Mouse (Mus musculus): ENCODE results near the gene Spint2. TPM values are rescaled to one million over a fixed set of nuclear protein-coding genes. Genes with fewer than 3 reads are reported as not detected.

Spint2 gene
- polyA plus RNA-seq, 1 experiment from 2014 or later = 496 TPM

DNA sequence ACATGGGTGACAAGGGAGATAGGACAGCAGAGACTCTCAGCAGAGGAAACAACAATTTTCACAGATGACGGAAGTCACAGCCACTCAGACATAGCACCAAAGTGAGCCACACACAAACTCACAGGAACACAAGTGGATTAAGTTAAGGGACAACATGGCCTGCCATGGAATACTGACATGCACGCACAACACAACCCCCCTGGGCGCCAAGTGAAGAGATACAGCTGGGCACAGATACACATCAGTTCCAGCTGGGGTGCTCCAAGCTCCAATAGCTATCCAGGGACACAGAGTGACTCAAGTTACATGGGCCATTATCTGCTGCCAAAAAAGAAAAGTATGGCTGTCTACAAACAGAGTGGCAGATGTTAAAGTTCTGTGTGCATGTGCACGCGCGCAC is 8.1 kb upstream of the Spint2 start:
- no peak for TF ChIP-seq CTCF (IDR thresholded peaks at IDR 0.05; ENCODE audit: low read depth)
- no peaks in the 10 kb centered on the region for H3K9me3 ChIP-seq (replicated peaks; ENCODE audit: low read length)
- H3K36me3 ChIP-seq (ENCODE audit: insufficient read depth, low read length) = no peaks in the 10 kb centered on the region
- H3K4me3 ChIP-seq (replicated peaks; ENCODE audit: low read depth, low read length) = peak overlapping the region; percentile 48
- peaks cover 26% of the 10 kb centered on the region for H3K4me1 ChIP-seq (replicated peaks; ENCODE audit: insufficient read depth, low read length)
- H3K27me3 ChIP-seq (ENCODE audit: insufficient read depth, low read length) = no peaks in the 10 kb centered on the region
- ATAC-seq (replicated peaks; ENCODE audit: low FRiP score, low read depth) = no peak
- H3K9ac ChIP-seq (ENCODE audit: low read depth, low read length) = no peak overlapping the region; the same call in 1 of the 2 replicates
- 52% methylated on average over 6 of the region's 6 CpGs for WGBS
- peak overlapping the region; percentile 75 for H3K27ac ChIP-seq
- DNase-seq (ENCODE audit: low spot score) = peak; percentile 76
- peak overlapping the region; percentile 88 for H3K4me2 ChIP-seq (ENCODE audit: low read length)

DNA sequence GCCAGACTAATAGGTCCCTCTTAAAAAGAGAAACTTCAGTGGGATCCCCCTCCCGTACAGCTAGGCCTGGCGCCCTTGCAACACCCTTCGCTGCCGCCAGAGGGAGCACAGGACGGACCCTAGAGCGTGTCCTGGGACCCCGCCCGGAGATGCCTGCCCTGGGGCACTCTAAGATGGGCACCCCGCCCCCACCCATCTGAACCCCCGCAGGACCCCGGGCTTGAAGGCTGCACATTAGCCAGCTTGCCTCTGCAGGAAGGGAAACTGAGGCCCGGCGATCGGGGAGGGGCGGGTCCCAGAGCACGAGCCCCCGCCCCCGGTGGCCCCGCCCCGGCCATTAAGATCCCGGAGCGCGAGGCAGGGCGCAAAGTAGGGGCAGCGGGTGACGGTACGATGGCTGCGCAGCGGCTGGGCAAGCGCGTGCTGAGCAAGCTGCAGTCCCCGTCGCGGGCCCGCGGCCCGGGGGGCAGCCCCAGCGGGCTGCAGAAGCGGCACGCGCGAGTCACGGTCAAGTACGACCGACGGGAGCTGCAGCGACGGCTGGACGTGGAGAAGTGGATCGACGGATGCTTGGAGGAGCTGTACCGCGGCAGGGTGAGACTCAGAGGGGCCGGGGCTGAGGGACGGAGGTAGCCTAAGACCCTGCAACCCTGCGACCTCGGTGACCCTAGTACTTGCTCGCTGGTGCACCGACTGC is 7.4 kb upstream of the Spint2 start, which contains the start of gene Ppp1r14a:
Gene Ppp1r14a (plus strand): TSS at position 367 of the 697 bp plus-strand sequence.
- Histone ChIP-seq H3K4me3 (replicated peaks; ENCODE audit: low read depth, low read length) (peak within 1 kb of the TSS; percentile 48), H3K27me3 (ENCODE audit: insufficient read depth, low read length) (no peaks in the 10 kb centered on the region), H3K4me2 (ENCODE audit: low read length) (peak within 1 kb of the TSS; percentile 88), H3K36me3 (ENCODE audit: insufficient read depth, low read length) (no peaks in the 10 kb centered on the region), H3K9ac (ENCODE audit: low read depth, low read length) (peak within 1 kb of the TSS; percentile 66), H3K9me3 (replicated peaks; ENCODE audit: low read length) (no peaks in the 10 kb centered on the region), H3K4me1 (replicated peaks; ENCODE audit: insufficient read depth, low read length) (peaks cover 26% of the 10 kb centered on the region), H3K27ac (peak within 1 kb of the TSS; percentile 75)
- DNase-seq (ENCODE audit: low spot score) (peak; percentile 79), ATAC-seq (replicated peaks; ENCODE audit: low FRiP score, low read depth) (peak; percentile 40)
- TF ChIP-seq CTCF (IDR thresholded peaks at IDR 0.05; ENCODE audit: low read depth) = peak; percentile 81
- WGBS = 1% methylated on average over 56 of the region's 59 CpGs

DNA sequence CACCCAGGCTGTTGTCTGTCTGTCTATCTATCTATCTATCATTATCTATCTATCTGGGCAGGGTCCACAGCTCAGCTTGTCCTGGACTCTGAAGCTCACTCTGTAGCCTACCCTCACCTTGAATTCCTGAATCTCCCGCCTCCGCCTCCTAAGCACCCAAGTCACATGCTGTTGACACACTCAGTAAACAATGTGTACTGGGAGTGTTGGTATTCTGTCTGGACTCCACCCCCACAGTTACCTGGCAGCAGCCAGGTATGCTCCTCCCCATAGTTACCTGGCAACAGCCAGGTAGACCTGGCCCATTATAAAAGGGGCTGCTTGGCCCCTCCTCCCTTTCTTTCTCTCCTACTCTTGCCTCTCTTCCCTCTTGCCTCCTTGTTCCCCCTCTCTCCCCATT is 6.4 kb upstream of the Spint2 start:
- 84% methylated on average over 2 of the region's 2 CpGs for WGBS
- Histone ChIP-seq H3K9ac (ENCODE audit: low read depth, low read length) (no peak overlapping the region), H3K9me3 (replicated peaks; ENCODE audit: low read length) (no peaks in the 10 kb centered on the region), H3K4me3 (replicated peaks; ENCODE audit: low read depth, low read length) (no peak overlapping the region), H3K27ac (no peak overlapping the region), H3K4me1 (replicated peaks; ENCODE audit: insufficient read depth, low read length) (peaks cover 22% of the 10 kb centered on the region), H3K36me3 (ENCODE audit: insufficient read depth, low read length) (no peaks in the 10 kb centered on the region), H3K27me3 (ENCODE audit: insufficient read depth, low read length) (no peaks in the 10 kb centered on the region; the same call in 1 of the 2 replicates), H3K4me2 (ENCODE audit: low read length) (no peak overlapping the region)
- no peak for ATAC-seq (replicated peaks; ENCODE audit: low FRiP score, low read depth)
- no peak for DNase-seq (ENCODE audit: low spot score)
- no peak for TF ChIP-seq CTCF (IDR thresholded peaks at IDR 0.05; ENCODE audit: low read depth)

DNA sequence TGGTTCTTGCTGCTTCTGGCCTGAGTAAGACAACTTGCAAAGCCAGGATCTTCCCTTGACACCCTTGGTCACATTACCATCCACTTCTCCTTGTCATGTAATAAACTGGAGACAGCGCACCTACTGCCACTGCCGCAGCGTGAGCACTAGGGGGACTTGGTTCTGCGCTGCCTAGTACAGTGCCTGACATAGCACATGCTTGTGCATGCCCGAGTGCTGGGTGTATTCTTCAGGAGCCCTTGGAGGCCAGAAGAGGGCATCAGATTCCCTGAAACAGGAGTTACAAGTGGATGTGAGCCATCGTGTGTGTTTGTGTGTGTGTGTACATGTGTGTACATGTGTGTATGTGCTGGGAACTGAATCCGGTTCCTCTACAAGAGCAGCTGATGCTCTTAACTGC is 5.8 kb upstream of the Spint2 start:
- Histone ChIP-seq H3K9ac (ENCODE audit: low read depth, low read length) (no peak overlapping the region), H3K4me1 (replicated peaks; ENCODE audit: insufficient read depth, low read length) (peaks cover 16% of the 10 kb centered on the region), H3K9me3 (replicated peaks; ENCODE audit: low read length) (no peaks in the 10 kb centered on the region), H3K27me3 (ENCODE audit: insufficient read depth, low read length) (no peaks in the 10 kb centered on the region; the same call in 1 of the 2 replicates), H3K27ac (no peak overlapping the region), H3K36me3 (ENCODE audit: insufficient read depth, low read length) (no peaks in the 10 kb centered on the region), H3K4me2 (ENCODE audit: low read length) (no peak overlapping the region), H3K4me3 (replicated peaks; ENCODE audit: low read depth, low read length) (no peak overlapping the region)
- TF ChIP-seq CTCF (IDR thresholded peaks at IDR 0.05; ENCODE audit: low read depth) = peak; percentile 16; the same call in 1 of the 2 replicates
- WGBS = 89% methylated on average over 7 of the region's 7 CpGs
- no peak for DNase-seq (ENCODE audit: low spot score)
- ATAC-seq (replicated peaks; ENCODE audit: low FRiP score, low read depth) = no peak

DNA sequence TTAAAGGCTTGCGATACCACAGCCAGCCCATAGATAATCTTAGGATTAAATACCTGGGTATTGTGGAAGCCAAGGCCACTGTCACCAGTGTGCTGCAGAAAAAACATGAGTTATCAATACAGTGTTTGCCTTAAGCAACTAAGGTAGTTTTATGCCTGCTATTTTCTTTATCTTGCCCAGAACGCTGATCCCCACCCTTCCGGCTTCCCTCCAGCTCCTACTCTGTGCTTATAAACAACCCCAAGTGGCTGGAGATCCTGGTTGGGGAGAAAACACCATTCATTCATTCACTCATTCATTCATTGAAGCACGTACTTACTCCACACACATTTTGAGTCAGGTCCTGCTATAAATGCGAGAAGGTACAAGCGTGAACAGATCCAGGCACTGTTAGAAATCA is 2.8 kb upstream of the Spint2 start:
- ATAC-seq (replicated peaks; ENCODE audit: low FRiP score, low read depth) (no peak), DNase-seq (ENCODE audit: low spot score) (no peak)
- Histone ChIP-seq H3K9ac (ENCODE audit: low read depth, low read length) (no peak overlapping the region), H3K27me3 (ENCODE audit: insufficient read depth, low read length) (no peaks in the 10 kb centered on the region; the same call in 1 of the 2 replicates), H3K9me3 (replicated peaks; ENCODE audit: low read length) (no peaks in the 10 kb centered on the region), H3K4me1 (replicated peaks; ENCODE audit: insufficient read depth, low read length) (peaks cover 3% of the 10 kb centered on the region; the same call in 1 of the 2 replicates), H3K4me2 (ENCODE audit: low read length) (no peak overlapping the region), H3K4me3 (replicated peaks; ENCODE audit: low read depth, low read length) (no peak overlapping the region), H3K27ac (no peak overlapping the region), H3K36me3 (ENCODE audit: insufficient read depth, low read length) (no peaks in the 10 kb centered on the region)
- 95% methylated on average over 6 of the region's 6 CpGs for WGBS
- no peak for TF ChIP-seq CTCF (IDR thresholded peaks at IDR 0.05; ENCODE audit: low read depth)

DNA sequence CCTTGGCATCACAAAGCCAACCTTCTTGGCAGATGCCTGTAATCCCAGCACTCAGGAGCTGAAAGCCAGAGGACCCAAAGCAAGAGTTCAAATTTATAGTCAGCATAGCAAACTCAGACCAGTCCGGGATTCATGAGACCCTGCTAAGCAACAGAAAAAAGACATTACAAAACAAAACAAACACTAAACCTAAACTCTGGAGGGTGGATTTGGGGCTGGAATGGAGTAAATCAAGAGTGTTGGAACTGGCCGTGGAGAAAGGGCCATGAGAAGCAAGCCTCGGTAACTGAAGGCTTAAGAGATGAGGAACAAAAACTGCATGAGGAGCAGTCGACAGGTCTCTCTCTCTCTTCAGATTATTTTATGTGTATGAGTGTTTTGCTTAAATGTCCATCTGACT is 2.2 kb upstream of the Spint2 start:
- H3K27ac ChIP-seq = no peak overlapping the region
- WGBS = 65% methylated on average over 4 of the region's 4 CpGs
- H3K4me3 ChIP-seq (replicated peaks; ENCODE audit: low read depth, low read length) = no peak overlapping the region
- H3K36me3 ChIP-seq (ENCODE audit: insufficient read depth, low read length) = no peaks in the 10 kb centered on the region
- H3K27me3 ChIP-seq (ENCODE audit: insufficient read depth, low read length) = no peaks in the 10 kb centered on the region; the same call in 1 of the 2 replicates
- H3K9ac ChIP-seq (ENCODE audit: low read depth, low read length) = no peak overlapping the region
- no peaks in the 10 kb centered on the region for H3K9me3 ChIP-seq (replicated peaks; ENCODE audit: low read length)
- no peak for TF ChIP-seq CTCF (IDR thresholded peaks at IDR 0.05; ENCODE audit: low read depth)
- no peak overlapping the region for H3K4me2 ChIP-seq (ENCODE audit: low read length)
- DNase-seq (ENCODE audit: low spot score) (no peak), ATAC-seq (replicated peaks; ENCODE audit: low FRiP score, low read depth) (no peak)
- peaks cover 3% of the 10 kb centered on the region; the same call in 1 of the 2 replicates for H3K4me1 ChIP-seq (replicated peaks; ENCODE audit: insufficient read depth, low read length)

Measured in kidney, postnatal 0 days (tissue).